Mouse (Mus musculus) spleen, postnatal 10 days (tissue): ENCODE results near the gene Mindy2.
A peak's percentile ranks its signal among the peaks of the same experiment; 100 is the strongest.

Experiments used
- DNase-seq, 2 experiments: peaks; one replicate each; pipeline ENCODE4 v3.0.0; 2021 to 2022; ENCODE audit warnings: low spot score in 2 of 2

Mindy2 gene

GRCm38 (mm10) chr9:70657013-70657967, at the start of gene Mindy2:
Gene Mindy2 (minus strand): TSS chr9:70657174.
- DNase-seq, result peak; percentile 99 to 100

GRCm38 (mm10) chr9:70706444-70706843, 49.5 kb upstream of the Mindy2 start:
- no peak for DNase-seq

GRCm38 (mm10) chr9:70703597-70704203, 46.7 kb upstream of the Mindy2 start:
- no peak for DNase-seq

GRCm38 (mm10) chr9:70698090-70698489, 41.1 kb upstream of the Mindy2 start:
- no peak for DNase-seq

- no peak for DNase-seq
These were observed 38.7 kb upstream of the Mindy2 start for GRCm38 (mm10) chr9:70695723-70696122.

- no peak for DNase-seq
These were observed 35.1 kb upstream of the Mindy2 start for GRCm38 (mm10) chr9:70691772-70692693.

GRCm38 (mm10) chr9:70690579-70690978, 33.6 kb upstream of the Mindy2 start:
- no peak for DNase-seq

- no peak for DNase-seq
These were observed 33.0 kb upstream of the Mindy2 start for GRCm38 (mm10) chr9:70689926-70690325.

- no peak for DNase-seq
These were observed 31.5 kb upstream of the Mindy2 start for GRCm38 (mm10) chr9:70688301-70688968.

- no peak for DNase-seq
These were observed 25.2 kb upstream of the Mindy2 start for GRCm38 (mm10) chr9:70682202-70682601.

GRCm38 (mm10) chr9:70679132-70680091, 22.4 kb upstream of the Mindy2 start:
- DNase-seq, result peak; percentile 73 to 74

GRCm38 (mm10) chr9:70678682-70679131, 21.7 kb upstream of the Mindy2 start, which contains the start of gene Adam10:
Gene Adam10 (plus strand): TSS chr9:70678997.
- DNase-seq, result peak; percentile 98 to 99

GRCm38 (mm10) chr9:70675961-70676360, 19.0 kb upstream of the Mindy2 start:
- DNase-seq, result no peak

GRCm38 (mm10) chr9:70675117-70675516, 18.1 kb upstream of the Mindy2 start:
- no peak for DNase-seq

- DNase-seq, result no peak
These were observed 16.7 kb upstream of the Mindy2 start for GRCm38 (mm10) chr9:70673656-70674055.

GRCm38 (mm10) chr9:70671772-70672579, 15.0 kb upstream of the Mindy2 start:
- DNase-seq, result no peak

GRCm38 (mm10) chr9:70671278-70671677, 14.3 kb upstream of the Mindy2 start:
- peak; percentile 67 to 75 for DNase-seq

GRCm38 (mm10) chr9:70670381-70670780, 13.4 kb upstream of the Mindy2 start:
- peak in 1 of 2 experiments; percentile 48 for DNase-seq

- DNase-seq, result peak; percentile 55 to 59
These were observed 12.2 kb upstream of the Mindy2 start for GRCm38 (mm10) chr9:70669197-70669596.
